Mouse (Mus musculus): Measurements from ENCODE around the gene Ferd3l.

- TF ChIP-seq MAFK (IDR thresholded peaks at IDR 0.05; ENCODE audit: insufficient read depth, low read depth, low read length) = no peak
- TF ChIP-seq ZNF384 (IDR thresholded peaks at IDR 0.05; ENCODE audit: low read depth, low read length) = no peak
- TF ChIP-seq CHD2 (IDR thresholded peaks at IDR 0.05; ENCODE audit: low read depth, low read length) = no peak
- no peak for TF ChIP-seq HCFC1 (IDR thresholded peaks at IDR 0.05; ENCODE audit: borderline replicate concordance, insufficient read depth, low read length)
These were observed 39.3 kb downstream of the Ferd3l start for GRCm38 (mm10) chr12:33967514-33967913.

All from ES-E14 (cell line).